Mouse (Mus musculus): ENCODE measurements around the gene Slc39a3.

DNA sequence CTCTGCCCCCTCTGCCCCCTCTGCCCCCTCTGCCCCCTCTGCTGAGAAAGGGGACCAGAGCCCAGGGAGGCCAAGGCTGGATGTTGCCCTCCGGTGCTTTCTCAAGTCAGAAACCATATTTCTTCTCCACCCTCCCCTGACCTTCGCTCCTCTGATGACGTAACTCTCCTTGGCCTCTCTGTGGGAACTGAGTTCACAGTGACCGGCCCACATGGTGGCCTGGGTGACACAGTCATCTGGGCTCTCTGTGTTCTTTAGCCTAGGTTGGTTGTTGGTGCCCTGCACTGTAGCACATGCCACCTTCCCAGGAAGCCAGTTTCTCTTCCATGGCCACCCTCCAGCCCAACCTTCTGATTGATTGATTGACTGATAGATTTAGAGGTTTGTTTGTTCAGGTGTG, 54.8 kb downstream of the Slc39a3 start:
- TF ChIP-seq POLR2A (IDR thresholded peaks at IDR 0.05; ENCODE audit: insufficient read depth, low read depth, low read length) (no peak), CTCF (IDR thresholded peaks at IDR 0.05) (no peak), EP300 (IDR thresholded peaks at IDR 0.05; ENCODE audit: insufficient read depth, low read depth, low read length) (no peak)
